Mouse (Mus musculus) brown adipose tissue, adult 24 weeks (tissue): ENCODE data around the gene Ube2f. TPM values are rescaled to one million over a fixed set of nuclear protein-coding genes. Genes with fewer than 3 reads are reported as not detected.
A peak's percentile ranks its signal among the peaks of the same experiment; 100 is the strongest.

Experiments used
- H3K27ac ChIP-seq: fragments of 200-500 bp; replicated peaks from 2 replicates; pipeline ENCODE4 v1.5.1; 2012; ENCODE audit warnings: low read depth, mild to moderate bottlenecking, low read length
- H3K4me1 ChIP-seq: fragments of 200-500 bp; 2 replicates; pipeline ENCODE4 v1.6.1; 2012; ENCODE audit warnings: low read length, mixed read lengths; ENCODE audit not compliant: control insufficient read depth, insufficient read depth, insufficient read length
- H3K4me3 ChIP-seq: fragments of 200-500 bp; 2 replicates; pipeline ENCODE4 v1.5.1; 2012; ENCODE audit warnings: low read depth, mild to moderate bottlenecking, low read length, moderate library complexity; ENCODE audit not compliant: insufficient read depth
- polyA plus RNA-seq: library from polyadenylated mRNA; stranded (reverse); fragments of >200 nt; gene quantifications from 2 replicates; pipeline ENCODE4 v1.2.4, GENCODE M21; 2012; ENCODE audit not compliant: missing spikeins, insufficient read depth, insufficient read length

Ube2f gene
- polyA plus RNA-seq, 1 experiment, result 74.2 TPM

DNA sequence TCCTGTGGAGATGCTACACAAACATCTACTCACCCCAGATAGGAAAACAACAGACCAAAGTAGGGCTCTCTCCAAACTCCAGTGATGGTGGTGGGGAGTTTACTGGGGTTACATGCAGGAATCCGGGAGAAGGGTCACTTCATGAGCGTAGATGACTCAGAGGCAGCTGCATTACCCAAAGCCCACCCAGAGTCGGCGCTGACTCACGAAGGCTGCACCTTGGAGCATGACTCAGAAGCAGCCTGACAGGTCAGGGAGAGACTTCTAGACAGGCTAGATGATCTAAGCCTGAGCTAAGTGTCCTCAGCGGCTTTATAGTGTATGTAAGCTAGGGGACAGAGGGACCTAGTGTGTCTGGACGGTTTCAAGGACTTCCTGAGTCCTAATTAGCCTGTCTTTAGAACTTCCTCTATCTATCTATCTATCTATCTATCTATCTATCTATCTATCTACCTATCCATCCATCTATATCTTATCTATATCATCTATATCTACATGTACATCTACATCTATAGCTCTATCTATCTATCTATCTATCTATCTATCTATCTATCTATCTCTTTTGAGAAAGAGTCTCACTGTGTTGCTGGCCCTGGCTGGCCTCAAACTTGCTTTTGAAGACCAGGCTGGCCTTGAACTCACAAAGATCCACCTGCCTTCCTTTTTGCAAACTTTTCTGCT, 30.3 kb upstream of the Ube2f start:
- H3K4me1 ChIP-seq, result no peaks in the 10 kb centered on the region
- H3K4me3 ChIP-seq, result no peak overlapping the region

DNA sequence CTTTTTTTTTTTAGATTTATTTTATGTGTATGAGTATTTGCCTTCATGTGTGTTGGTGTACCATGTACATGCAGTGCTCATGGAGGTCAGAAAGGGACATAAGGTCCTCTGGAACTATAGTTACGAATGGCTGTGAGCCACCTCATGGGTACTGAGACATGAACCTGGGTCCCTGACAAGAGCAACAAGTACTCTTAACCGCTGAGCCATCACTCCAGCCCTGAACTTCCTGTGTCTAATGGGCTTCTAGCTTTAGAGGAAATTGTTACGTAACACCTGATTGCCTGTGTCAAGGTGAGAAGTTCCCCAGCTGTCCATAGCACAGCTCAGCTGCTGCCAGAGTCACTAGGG, 29.8 kb upstream of the Ube2f start:
- Histone ChIP-seq H3K4me1 (no peaks in the 10 kb centered on the region), H3K4me3 (no peak overlapping the region)

More for the DNA sequence above, 30.3 kb upstream of the Ube2f start:
- no peak overlapping the region for H3K27ac ChIP-seq

DNA sequence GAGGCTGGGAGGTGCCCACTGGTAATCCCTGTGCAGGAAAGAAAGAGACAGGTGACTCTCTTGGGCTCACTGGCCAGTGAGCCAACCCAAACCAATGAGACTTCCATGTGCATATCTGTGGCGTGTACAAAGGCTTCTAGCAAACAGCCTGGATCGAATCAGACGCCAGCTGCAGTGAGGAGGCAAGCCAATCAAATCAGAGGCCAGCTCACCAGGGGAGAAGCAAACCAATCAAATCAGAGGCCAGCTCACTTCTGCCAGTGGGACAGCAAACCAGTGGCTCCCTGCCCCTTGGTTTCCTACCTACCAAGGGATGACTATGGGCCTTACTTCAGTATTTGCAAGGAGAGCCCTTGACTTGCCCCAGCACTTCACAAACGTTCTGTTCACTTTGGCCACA, 23.5 kb upstream of the Ube2f start:
- no peak overlapping the region for H3K4me3 ChIP-seq
- no peak overlapping the region for H3K27ac ChIP-seq
- no peaks in the 10 kb centered on the region for H3K4me1 ChIP-seq

More for the DNA sequence above, 29.8 kb upstream of the Ube2f start:
- H3K27ac ChIP-seq, result no peak overlapping the region

DNA sequence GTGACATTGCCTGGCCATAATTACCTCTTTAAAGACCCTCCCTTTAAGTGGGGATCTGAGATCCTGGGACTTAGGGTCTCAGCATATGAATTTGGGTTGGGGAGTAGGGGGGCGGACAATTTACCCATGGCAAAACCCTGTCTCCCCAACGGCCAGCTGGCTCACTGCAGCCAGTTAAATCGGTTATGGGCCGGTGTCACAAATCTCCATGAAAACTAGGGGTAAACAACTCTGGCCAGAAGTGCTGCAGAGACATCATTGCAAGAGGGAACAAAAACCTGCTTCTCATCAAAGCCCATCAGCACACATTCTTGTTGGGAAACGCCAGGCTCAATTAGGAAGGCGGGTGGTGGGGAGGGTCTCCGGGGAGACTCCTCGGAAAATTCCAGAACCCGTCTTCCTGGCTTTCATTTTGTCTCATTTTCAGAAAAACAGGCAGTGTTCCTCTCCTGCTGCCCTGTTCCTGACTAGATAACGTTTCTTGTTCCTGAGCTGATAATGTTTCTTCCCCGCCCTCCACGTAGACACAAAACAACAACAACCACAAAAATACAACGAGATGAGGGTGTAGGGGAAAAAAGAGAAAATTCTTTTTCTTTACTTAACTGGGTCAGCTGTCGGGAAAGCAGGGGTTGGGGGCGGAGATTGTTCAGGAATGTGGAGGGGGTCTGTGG, 22.6 kb upstream of the Ube2f start:
- Histone ChIP-seq H3K27ac (no peak overlapping the region), H3K4me3 (no peak overlapping the region), H3K4me1 (no peaks in the 10 kb centered on the region)

DNA sequence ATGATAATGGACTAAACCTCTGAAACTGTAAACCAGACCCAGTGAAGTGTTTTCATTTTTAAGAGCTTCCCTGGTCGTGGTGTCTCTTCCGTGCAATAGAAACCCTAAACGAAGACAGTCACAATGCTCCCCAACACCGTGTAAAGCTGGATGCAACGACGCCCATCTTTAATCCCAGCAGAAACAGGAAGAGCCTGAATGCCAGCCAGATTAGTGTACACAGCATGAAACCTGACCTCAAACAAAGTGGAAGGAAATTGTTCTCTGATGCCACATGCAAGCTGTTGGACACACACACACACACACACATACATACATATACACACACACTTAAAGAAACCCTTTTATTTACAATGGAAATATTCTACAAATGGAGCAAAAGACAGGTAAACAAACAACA, 19.0 kb upstream of the Ube2f start:
- Histone ChIP-seq H3K4me3 (no peak overlapping the region), H3K27ac (no peak overlapping the region), H3K4me1 (no peaks in the 10 kb centered on the region)

DNA sequence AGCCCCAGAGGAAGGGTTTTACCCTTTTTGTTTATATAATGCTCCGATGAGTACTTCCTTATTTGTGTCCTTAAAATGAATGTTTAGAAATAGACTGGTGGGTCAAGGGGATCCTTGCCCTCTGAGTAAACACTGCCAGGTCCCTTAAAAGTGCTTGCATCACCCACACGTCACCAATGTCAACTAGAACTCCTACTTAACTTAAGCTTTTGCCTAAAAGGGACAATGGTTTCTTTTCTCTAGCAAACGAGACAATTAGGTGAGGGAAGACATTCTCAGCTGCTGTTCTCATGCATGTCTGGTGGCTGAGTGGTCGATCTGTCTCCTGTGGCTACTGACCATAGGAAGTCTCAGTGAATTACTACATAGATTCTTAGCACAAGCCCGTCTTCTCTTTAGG, 18.2 kb upstream of the Ube2f start:
- H3K27ac ChIP-seq, result no peak overlapping the region
- H3K4me1 ChIP-seq, result no peaks in the 10 kb centered on the region
- H3K4me3 ChIP-seq, result no peak overlapping the region

DNA sequence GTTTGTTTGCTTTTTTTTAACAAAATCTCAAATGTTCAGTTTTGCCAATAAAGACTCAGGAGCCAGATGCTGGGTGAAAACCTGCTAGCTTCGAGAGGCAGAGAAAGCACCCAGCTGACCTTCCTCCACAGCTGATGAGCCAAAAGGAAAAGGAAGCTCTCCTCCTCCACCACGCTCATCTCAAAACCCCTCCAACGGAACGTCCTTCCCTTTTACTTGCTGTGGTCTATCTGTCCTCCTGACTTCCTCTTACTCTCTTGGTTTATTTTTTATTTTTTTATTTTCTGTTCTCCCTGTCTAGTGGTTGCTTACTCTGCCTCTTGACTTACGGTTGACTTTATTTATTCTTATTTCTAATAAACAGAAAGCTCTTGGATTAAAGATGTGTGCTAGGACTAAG, 14.7 kb upstream of the Ube2f start:
- Histone ChIP-seq H3K4me1 (no peaks in the 10 kb centered on the region), H3K27ac (no peak overlapping the region), H3K4me3 (no peak overlapping the region)

DNA sequence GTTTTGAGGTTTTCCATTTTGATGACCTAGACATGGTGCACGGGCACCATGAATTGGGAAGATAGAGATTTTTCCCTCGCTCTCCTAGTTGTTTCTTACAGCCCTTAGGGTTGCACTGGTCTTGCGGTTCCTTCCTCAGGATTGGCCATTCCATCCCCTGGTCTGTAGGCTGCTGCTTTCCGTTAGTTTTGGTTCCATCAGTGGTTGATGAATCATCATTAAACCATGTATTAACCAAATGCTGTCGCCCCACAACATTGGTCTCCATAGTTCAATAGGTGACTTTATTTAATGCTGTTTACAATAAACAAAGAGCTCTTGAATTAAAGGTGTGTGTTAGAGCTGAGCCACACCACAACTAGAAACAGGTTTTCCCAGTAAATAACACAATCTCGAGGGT, 12.4 kb upstream of the Ube2f start:
- H3K4me1 ChIP-seq, result no peaks in the 10 kb centered on the region
- no peak overlapping the region for H3K4me3 ChIP-seq
- H3K27ac ChIP-seq, result no peak overlapping the region

DNA sequence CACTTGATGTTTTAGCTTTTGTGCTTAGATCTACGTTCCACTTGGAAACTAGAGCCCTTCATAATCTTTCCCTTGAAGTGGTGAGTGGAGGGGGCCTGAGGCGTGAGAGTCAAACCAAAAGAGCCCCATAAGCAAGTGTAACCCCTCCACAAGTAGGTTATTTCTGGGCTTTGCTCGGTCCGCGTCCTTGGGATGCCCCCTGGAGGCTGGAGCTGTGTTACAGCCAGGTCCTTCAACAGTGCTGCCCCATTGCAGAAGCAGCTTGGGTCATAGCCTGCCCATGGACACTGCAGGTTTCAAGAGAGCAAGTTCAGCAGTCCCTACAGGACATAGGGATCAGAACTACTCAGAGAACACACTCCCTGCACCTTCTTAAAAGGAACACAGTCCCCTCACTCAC, 11.0 kb upstream of the Ube2f start:
- H3K4me1 ChIP-seq, result no peaks in the 10 kb centered on the region
- H3K4me3 ChIP-seq, result no peak overlapping the region
- H3K27ac ChIP-seq, result no peak overlapping the region

DNA sequence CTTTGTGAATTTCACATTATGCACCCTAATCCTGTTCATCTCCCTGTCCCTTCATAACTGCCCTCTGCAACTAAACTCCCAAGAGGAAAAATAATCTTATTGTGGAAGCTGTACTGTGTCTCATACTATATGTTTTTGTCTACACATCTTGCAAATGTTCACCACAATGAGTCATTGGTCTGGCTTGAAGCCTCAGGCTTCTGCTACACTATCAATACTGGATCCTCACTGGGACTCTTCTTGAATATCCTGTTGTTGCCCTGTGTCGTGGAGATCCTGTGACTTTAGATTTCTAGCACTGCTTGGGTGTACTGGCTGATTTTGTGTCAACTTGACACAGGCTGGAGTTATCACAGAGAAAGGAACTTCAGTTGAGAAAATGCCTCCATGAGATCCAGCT, 10.3 kb upstream of the Ube2f start:
- no peaks in the 10 kb centered on the region for H3K4me1 ChIP-seq
- no peak overlapping the region for H3K4me3 ChIP-seq
- H3K27ac ChIP-seq, result no peak overlapping the region

DNA sequence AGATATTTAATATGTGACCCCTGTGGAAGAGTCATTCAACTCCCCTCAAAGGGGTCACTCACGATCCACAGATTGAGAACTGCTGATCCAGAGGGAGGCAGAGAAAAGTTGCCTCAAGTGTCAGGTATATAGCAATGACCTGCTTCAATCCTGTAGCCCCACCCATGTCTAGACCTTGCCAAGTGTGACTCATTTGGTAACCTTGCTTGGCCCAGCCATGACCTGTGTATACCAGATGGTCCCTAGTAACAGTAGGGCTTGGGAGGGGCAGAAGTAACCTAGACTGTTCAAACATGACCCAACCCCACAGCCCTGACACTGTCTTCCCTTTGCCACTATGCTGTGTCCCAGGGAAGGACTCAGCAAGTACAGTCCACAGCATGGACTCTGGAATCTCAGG, 9.4 kb upstream of the Ube2f start:
- no peak overlapping the region for H3K4me3 ChIP-seq
- no peak overlapping the region for H3K27ac ChIP-seq
- 0 out of 2 replicates have a peak, but pooled peaks cover 2% of the 10 kb centered on the region for H3K4me1 ChIP-seq

DNA sequence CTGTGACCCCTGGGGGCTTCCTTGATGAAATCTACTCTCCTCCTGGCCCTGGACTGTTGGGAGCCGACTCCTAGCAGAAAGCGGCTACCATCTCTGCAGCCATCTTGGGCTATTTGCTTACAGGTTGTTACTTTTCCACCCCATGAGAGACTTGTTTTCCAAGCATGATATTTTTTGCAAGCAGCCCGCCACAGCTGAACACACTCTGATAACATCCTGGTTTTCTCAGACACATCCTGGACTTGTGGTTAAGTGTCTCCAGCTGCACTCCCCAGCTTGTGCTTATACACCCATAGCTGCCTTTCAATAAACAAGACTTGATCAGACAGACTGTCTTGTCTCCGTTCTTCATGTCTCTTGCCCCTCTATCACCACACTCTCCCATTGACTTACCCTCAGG, 8.9 kb upstream of the Ube2f start:
- no peak overlapping the region for H3K4me3 ChIP-seq
- H3K27ac ChIP-seq, result no peak overlapping the region
- H3K4me1 ChIP-seq, result 0 out of 2 replicates have a peak, but pooled peaks cover 2% of the 10 kb centered on the region

DNA sequence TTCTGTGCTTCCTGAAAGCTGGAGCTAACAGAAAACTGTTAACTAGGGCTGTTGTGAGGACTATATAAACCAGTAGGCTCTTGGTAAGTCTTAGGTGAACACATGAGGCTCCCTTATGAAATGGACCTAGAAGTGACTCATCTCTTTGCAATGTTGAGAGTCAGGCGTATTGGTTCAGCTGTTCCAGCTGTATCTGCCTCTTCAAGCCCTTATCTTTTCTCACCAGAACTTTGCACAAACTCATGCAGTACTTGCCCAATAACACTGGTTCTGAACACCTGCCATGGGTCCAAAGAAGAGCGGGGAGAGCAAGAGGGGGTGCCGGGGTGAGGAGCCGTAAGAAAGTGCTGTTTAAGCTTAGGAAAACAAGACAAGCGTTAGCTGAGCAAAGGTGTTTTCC, 1.9 kb upstream of the Ube2f start:
- Histone ChIP-seq H3K4me1 (peaks cover 12% of the 10 kb centered on the region; the same call in 1 of the 2 replicates), H3K4me3 (no peak overlapping the region), H3K27ac (no peak overlapping the region)

DNA sequence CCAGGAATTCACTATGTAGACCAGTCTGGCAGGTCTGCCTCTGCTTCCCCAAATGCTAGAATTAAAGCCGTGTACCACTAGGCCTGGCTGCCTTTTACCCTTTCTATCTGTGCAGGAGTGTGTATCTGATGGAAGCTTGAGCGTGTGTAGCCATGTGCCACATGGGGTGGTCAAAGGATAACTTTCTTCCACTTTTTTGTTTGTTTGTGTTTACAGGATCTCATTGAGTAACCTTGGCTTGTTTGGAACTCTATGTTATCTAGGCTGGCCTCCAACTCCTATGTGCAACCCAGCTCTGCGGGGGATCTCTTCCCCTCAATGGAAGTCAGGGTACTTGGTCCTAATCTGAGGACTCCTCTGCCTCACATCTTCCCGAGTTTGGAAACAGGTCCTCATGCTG, 1.1 kb upstream of the Ube2f start:
- no peak overlapping the region for H3K27ac ChIP-seq
- H3K4me3 ChIP-seq, result no peak overlapping the region
- H3K4me1 ChIP-seq, result peaks cover 15% of the 10 kb centered on the region; the same call in 1 of the 2 replicates

DNA sequence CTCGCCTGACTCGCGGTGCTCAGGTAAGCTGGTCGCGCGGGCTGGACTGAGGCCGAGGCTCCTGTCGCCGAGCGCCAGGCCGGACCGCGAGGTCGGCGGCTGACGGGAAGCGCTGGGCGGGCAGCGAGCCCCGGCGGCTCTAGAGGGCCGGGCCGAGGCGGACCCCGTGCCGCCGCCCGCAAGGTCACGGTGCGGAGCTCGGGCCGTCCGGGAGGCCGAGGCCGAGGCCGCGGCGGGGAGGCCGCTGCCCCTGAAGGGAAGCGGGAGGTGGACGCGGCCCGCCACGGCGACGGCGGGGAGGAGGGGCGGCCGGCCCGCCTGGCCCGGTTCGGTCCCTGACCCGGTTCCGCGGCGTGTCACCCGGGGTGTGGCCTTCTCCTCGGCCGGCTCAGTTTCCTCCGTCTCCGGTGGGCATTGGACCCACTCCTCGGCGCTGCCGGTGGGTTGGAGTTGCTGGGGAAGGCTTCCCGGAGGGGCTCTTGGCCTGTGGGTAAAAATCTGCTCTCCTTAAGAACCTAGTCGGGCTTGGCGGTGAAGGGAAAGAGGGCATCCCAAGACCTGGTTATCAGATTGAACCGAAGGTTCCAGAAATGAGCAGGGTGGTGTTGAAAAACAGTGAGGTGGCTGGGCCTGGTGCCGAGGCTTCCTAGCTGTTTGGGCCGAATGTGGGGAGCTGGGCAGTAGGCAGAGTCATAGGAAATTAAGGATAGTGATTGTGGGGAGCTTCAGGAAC, 477 bp downstream of the Ube2f start:
- Histone ChIP-seq H3K27ac (peak overlapping the region; percentile 98), H3K4me3 (peak overlapping the region; percentile 88)

More for the DNA sequence above, 477 bp downstream of the Ube2f start:
- peaks cover 13% of the 10 kb centered on the region; the same call in 1 of the 2 replicates for H3K4me1 ChIP-seq
